Comparison of ENCODE assay signal across 8 mouse cellular contexts in genomic region chr2:31119795-31120194, GRCm38 (mm10). TPM values are rescaled to one million over a fixed set of nuclear protein-coding genes. Genes with fewer than 3 reads are reported as not detected.
DNase-seq lines count a peak whose midpoint lies in the region; ATAC-seq lines count a peak whose summit lies in the region.

No protein-coding gene starts in this region.

- no peaks in the 10 kb centered on the region for H3K27me3 ChIP-seq in midbrain, embryonic 13.5 days
- H3K27me3 ChIP-seq in midbrain, embryonic 10.5 days (ENCODE audit: low read depth, poor library complexity, severe bottlenecking) = no peaks in the 10 kb centered on the region
- H3K27me3 ChIP-seq in neural tube, embryonic 14.5 days (ENCODE audit: control insufficient read depth, insufficient read depth, low read length) = no peaks in the 10 kb centered on the region

- no peak overlapping the region for H3K4me3 ChIP-seq in midbrain, embryonic 13.5 days (replicated peaks)
- no peak overlapping the region for H3K4me3 ChIP-seq in midbrain, embryonic 10.5 days
- H3K4me3 ChIP-seq in neural tube, embryonic 14.5 days (ENCODE audit: low read depth, low read length) = no peak overlapping the region

- DNase-seq in midbrain, embryonic 10.5 days (ENCODE audit: low spot score) = no peak
- peak; percentile 48 to 58 for DNase-seq in frontal cortex, postnatal 10 days (ENCODE audit: low spot score in 2 of 2)
- peak; percentile 44 for DNase-seq in induced T-regulatory cell, adult 2 months (ENCODE audit: low read depth)
- DNase-seq in thymus, postnatal 25 days = no peak
- DNase-seq in gastrocnemius, postnatal 4 days (ENCODE audit: low spot score in 2 of 2) = no peak
- no peak for DNase-seq in kidney, adult 8-10 months

- H3K4me2 ChIP-seq in midbrain, embryonic 13.5 days (replicated peaks) = no peak overlapping the region
- H3K4me2 ChIP-seq in neural tube, embryonic 14.5 days (ENCODE audit: low read depth, low read length) = no peak overlapping the region

- H3K27ac ChIP-seq in midbrain, embryonic 13.5 days = peak overlapping the region; percentile 55; the same call in 1 of the 2 replicates
- H3K27ac ChIP-seq in midbrain, embryonic 10.5 days (replicated peaks) = no peak overlapping the region
- H3K27ac ChIP-seq in neural tube, embryonic 14.5 days (ENCODE audit: low read depth, low read length) = peak overlapping the region; percentile 55; the same call in 1 of the 2 replicates

- H3K4me1 ChIP-seq in midbrain, embryonic 13.5 days (replicated peaks) = peaks cover 6% of the 10 kb centered on the region; the same call in 1 of the 2 replicates
- peaks cover 6% of the 10 kb centered on the region for H3K4me1 ChIP-seq in midbrain, embryonic 10.5 days
- no peaks in the 10 kb centered on the region for H3K4me1 ChIP-seq in neural tube, embryonic 14.5 days (ENCODE audit: control insufficient read depth, insufficient read depth, low read length)

- no peak for ATAC-seq in midbrain, embryonic 13.5 days
- peak; percentile 60; the same call in 1 of the 2 replicates for ATAC-seq in neural tube, embryonic 14.5 days (ENCODE audit: low read depth)

- no peaks in the 10 kb centered on the region for H3K36me3 ChIP-seq in midbrain, embryonic 13.5 days
- no peaks in the 10 kb centered on the region for H3K36me3 ChIP-seq in midbrain, embryonic 10.5 days
- H3K36me3 ChIP-seq in neural tube, embryonic 14.5 days (ENCODE audit: control insufficient read depth, insufficient read depth, low read length) = no peaks in the 10 kb centered on the region

- no peaks in the 10 kb centered on the region for H3K9me3 ChIP-seq in midbrain, embryonic 13.5 days
- no peaks in the 10 kb centered on the region for H3K9me3 ChIP-seq in midbrain, embryonic 10.5 days (replicated peaks)
- H3K9me3 ChIP-seq in neural tube, embryonic 14.5 days (ENCODE audit: control insufficient read depth, low read length) = no peaks in the 10 kb centered on the region

- WGBS in midbrain, embryonic 13.5 days = 66% methylated on average over 13 of the region's 13 CpGs
- 72% methylated on average over 13 of the region's 13 CpGs for WGBS in midbrain, embryonic 10.5 days
- 62% methylated on average over 13 of the region's 13 CpGs for WGBS in neural tube, embryonic 14.5 days

- no peak overlapping the region for H3K9ac ChIP-seq in midbrain, embryonic 13.5 days (replicated peaks)
- H3K9ac ChIP-seq in neural tube, embryonic 14.5 days (replicated peaks; ENCODE audit: low read depth, low read length) = no peak overlapping the region

RNA-seq across cellular contexts. Expression of gene Fnbp1, which starts 22.0 kb away (rescaled TPM):
- polyA plus RNA-seq in midbrain, embryonic 13.5 days (2015; fragmentation: Nextera tagmentation; extraction: Ambion mirVana) = 14.9 and 16.9 TPM in 2 replicates
- 11.8 and 14.3 TPM in 2 replicates for polyA plus RNA-seq in midbrain, embryonic 10.5 days (2016; fragmentation: Nextera tagmentation; extraction: Ambion mirVana)
- polyA plus RNA-seq in neural tube, embryonic 14.5 days (2014; fragmentation: Nextera tagmentation; extraction: Ambion mirVana) = 32.6 and 33.3 TPM in 2 replicates
- 10 to 100 TPM; 33.8 to 37.3 TPM for total RNA-seq in gastrocnemius, postnatal 4 days (2021)

RNA-seq across cellular contexts. Expression of gene Gpr107, which starts 32.3 kb away (rescaled TPM):
- polyA plus RNA-seq in midbrain, embryonic 13.5 days (2015; fragmentation: Nextera tagmentation; extraction: Ambion mirVana) = 37.5 and 40.0 TPM in 2 replicates
- 33.8 and 39.0 TPM in 2 replicates for polyA plus RNA-seq in midbrain, embryonic 10.5 days (2016; fragmentation: Nextera tagmentation; extraction: Ambion mirVana)
- 24.2 and 27.8 TPM in 2 replicates for polyA plus RNA-seq in neural tube, embryonic 14.5 days (2014; fragmentation: Nextera tagmentation; extraction: Ambion mirVana)
- total RNA-seq in gastrocnemius, postnatal 4 days (2021) = 10 to 100 TPM; 43.2 to 46.0 TPM

Comparison
In these comparisons a context has a peak if more than half of its experiments do, and no peak if none do; other contexts are left out.
1. DNase-seq: peak in frontal cortex, postnatal 10 days (2 of 2) and induced T-regulatory cell, adult 2 months (single experiment); none in midbrain, embryonic 10.5 days (single experiment), thymus, postnatal 25 days (single experiment), gastrocnemius, postnatal 4 days (0 of 2) and kidney, adult 8-10 months (0 of 2).